Mouse (Mus musculus) CD4-positive helper T cell, adult 2 months (primary cell): ENCODE data around the gene Sgsm1.

Experiments used
- DNase-seq: peaks from one replicate; pipeline ENCODE4 v3.0.0-alpha.2; 2012; ENCODE audit warnings: low read depth, missing footprints, low spot score

Sgsm1 gene

GRCm38 (mm10) chr5:113323784-113324638 is 13.4 kb upstream of the Sgsm1 start:
- DNase-seq = no peak

- no peak for DNase-seq
Observed at GRCm38 (mm10) chr5:113313998-113314397, 3.4 kb upstream of the Sgsm1 start.

- no peak for DNase-seq
Observed at GRCm38 (mm10) chr5:113309491-113310376, 852 bp downstream of the Sgsm1 start.

GRCm38 (mm10) chr5:113306750-113307477 is 3.7 kb downstream of the Sgsm1 start:
- DNase-seq = no peak

- DNase-seq = no peak
Observed at GRCm38 (mm10) chr5:113304527-113304926, 6.1 kb downstream of the Sgsm1 start.

- no peak for DNase-seq
Observed at GRCm38 (mm10) chr5:113301841-113302240, 8.7 kb downstream of the Sgsm1 start.

- no peak for DNase-seq
Observed at GRCm38 (mm10) chr5:113300148-113300889, 10.3 kb downstream of the Sgsm1 start.

- no peak for DNase-seq
Observed at GRCm38 (mm10) chr5:113299433-113299832, 11.2 kb downstream of the Sgsm1 start.

GRCm38 (mm10) chr5:113298826-113299225 is 11.8 kb downstream of the Sgsm1 start:
- DNase-seq = no peak

- DNase-seq = no peak
Observed at GRCm38 (mm10) chr5:113298040-113298439, 12.5 kb downstream of the Sgsm1 start.

GRCm38 (mm10) chr5:113295791-113296190 is 14.8 kb downstream of the Sgsm1 start:
- DNase-seq = no peak

- DNase-seq = no peak
Observed at GRCm38 (mm10) chr5:113294575-113294974, 16.0 kb downstream of the Sgsm1 start.

- no peak for DNase-seq
Observed at GRCm38 (mm10) chr5:113293446-113293845, 17.1 kb downstream of the Sgsm1 start.

- no peak for DNase-seq
Observed at GRCm38 (mm10) chr5:113292832-113293231, 17.8 kb downstream of the Sgsm1 start.

GRCm38 (mm10) chr5:113292179-113292578 is 18.4 kb downstream of the Sgsm1 start:
- no peak for DNase-seq

- no peak for DNase-seq
Observed at GRCm38 (mm10) chr5:113291125-113291524, 19.5 kb downstream of the Sgsm1 start.

- DNase-seq = no peak
Observed at GRCm38 (mm10) chr5:113290149-113290548, 20.4 kb downstream of the Sgsm1 start.

- DNase-seq = no peak
Observed at GRCm38 (mm10) chr5:113288490-113288889, 22.1 kb downstream of the Sgsm1 start.

GRCm38 (mm10) chr5:113287762-113288161 is 22.8 kb downstream of the Sgsm1 start:
- no peak for DNase-seq

GRCm38 (mm10) chr5:113286591-113287520 is 23.7 kb downstream of the Sgsm1 start:
- DNase-seq = no peak
